Mouse (Mus musculus) ES-Bruce4 (cell line): Measurements from ENCODE around the gene Ugt1a2. TPM values are rescaled to one million over a fixed set of nuclear protein-coding genes. Genes with fewer than 3 reads are reported as not detected.

Source experiments
- H3K27ac ChIP-seq: 2 replicates; pipeline ENCODE4 v1.5.1; 2012; ENCODE audit warnings: low read length, inconsistent platforms; ENCODE audit not compliant: insufficient read depth
- H3K27me3 ChIP-seq: 2 replicates; pipeline ENCODE4 v1.6.1; 2012; ENCODE audit warnings: mild to moderate bottlenecking, low read length, inconsistent platforms; ENCODE audit not compliant: control insufficient read depth, poor library complexity, insufficient read depth, severe bottlenecking
- H3K36me3 ChIP-seq: 2 replicates; pipeline ENCODE4 v1.6.1; 2012; ENCODE audit warnings: inconsistent platforms, mild to moderate bottlenecking, low read length, moderate library complexity; ENCODE audit not compliant: control insufficient read depth, poor library complexity, insufficient read depth, severe bottlenecking
- H3K4me1 ChIP-seq: one replicate; pipeline ENCODE4 v1.8.1; 2011; ENCODE audit warnings: low read length; ENCODE audit not compliant: control insufficient read depth, insufficient read depth
- H3K4me3 ChIP-seq: 2 replicates; pipeline ENCODE4 v1.5.1; 2011; ENCODE audit warnings: low read depth, mild to moderate bottlenecking, low read length
- H3K9ac ChIP-seq: 2 replicates; pipeline ENCODE4 v1.6.1; 2012; ENCODE audit warnings: low read depth, mild to moderate bottlenecking, inconsistent platforms; ENCODE audit not compliant: poor library complexity, severe bottlenecking
- H3K9me3 ChIP-seq: replicated peaks from 2 replicates; pipeline ENCODE4 v1.6.1; 2012; ENCODE audit warnings: mild to moderate bottlenecking, low read length, inconsistent platforms; ENCODE audit not compliant: control insufficient read depth, poor library complexity, insufficient read depth, severe bottlenecking
- CTCF ChIP-seq: IDR thresholded peaks from one replicate; pipeline ENCODE4 v1.8.1; 2011; ENCODE audit warnings: low read depth, low read length
- EP300 ChIP-seq: IDR thresholded peaks from 2 replicates; pipeline ENCODE4 v1.6.1; 2011; ENCODE audit warnings: low read depth, low read length; ENCODE audit not compliant: insufficient read depth
- POLR2A ChIP-seq: IDR thresholded peaks from one replicate; pipeline ENCODE4 v1.8.1; 2011; ENCODE audit warnings: low read length; ENCODE audit not compliant: insufficient read depth
- polyA plus RNA-seq: library from polyadenylated mRNA; stranded (reverse); fragments of >200 nt; gene quantifications from 2 replicates; pipeline ENCODE4 v1.2.4, GENCODE M21; 2011; ENCODE audit warnings: low read depth; ENCODE audit not compliant: missing spikeins, insufficient read depth, insufficient read length

Gene Ugt1a2
- polyA plus RNA-seq, 1 experiment: not detected

- no peaks in the 10 kb centered on the region for H3K4me1 ChIP-seq
- H3K27ac ChIP-seq: no peak overlapping the region
- TF ChIP-seq POLR2A (no peak), EP300 (no peak), CTCF (no peak)
- H3K4me3 ChIP-seq: no peak overlapping the region
- H3K9ac ChIP-seq: no peak overlapping the region
- H3K27me3 ChIP-seq: no peaks in the 10 kb centered on the region
- H3K36me3 ChIP-seq: no peaks in the 10 kb centered on the region
- H3K9me3 ChIP-seq: no peaks in the 10 kb centered on the region; the same call in 1 of the 2 replicates
These were observed 25.3 kb downstream of the Ugt1a2 start for GRCm38 (mm10) chr1:88225741-88226140.

- Histone ChIP-seq H3K4me1 (no peaks in the 10 kb centered on the region), H3K27ac (no peak within 1 kb of the TSS), H3K4me3 (no peak within 1 kb of the TSS), H3K9me3 (no peaks in the 10 kb centered on the region; the same call in 1 of the 2 replicates), H3K27me3 (no peaks in the 10 kb centered on the region), H3K36me3 (no peaks in the 10 kb centered on the region), H3K9ac (no peak within 1 kb of the TSS)
- TF ChIP-seq CTCF: no peak
- TF ChIP-seq POLR2A: no peak
- no peak for TF ChIP-seq EP300
These were observed 26.4 kb downstream of the Ugt1a2 start, which contains the start of gene Mroh2a for GRCm38 (mm10) chr1:88226670-88227379. TSS of gene Mroh2a (plus strand) at chr1:88226986.

GRCm38 (mm10) chr1:88227482-88227881 is 27.1 kb downstream of the Ugt1a2 start:
- TF ChIP-seq CTCF (no peak), EP300 (no peak), POLR2A (no peak)
- Histone ChIP-seq H3K36me3 (no peaks in the 10 kb centered on the region), H3K4me3 (no peak overlapping the region), H3K9me3 (no peaks in the 10 kb centered on the region), H3K9ac (no peak overlapping the region), H3K27me3 (no peaks in the 10 kb centered on the region), H3K27ac (no peak overlapping the region), H3K4me1 (no peaks in the 10 kb centered on the region)

DNA sequence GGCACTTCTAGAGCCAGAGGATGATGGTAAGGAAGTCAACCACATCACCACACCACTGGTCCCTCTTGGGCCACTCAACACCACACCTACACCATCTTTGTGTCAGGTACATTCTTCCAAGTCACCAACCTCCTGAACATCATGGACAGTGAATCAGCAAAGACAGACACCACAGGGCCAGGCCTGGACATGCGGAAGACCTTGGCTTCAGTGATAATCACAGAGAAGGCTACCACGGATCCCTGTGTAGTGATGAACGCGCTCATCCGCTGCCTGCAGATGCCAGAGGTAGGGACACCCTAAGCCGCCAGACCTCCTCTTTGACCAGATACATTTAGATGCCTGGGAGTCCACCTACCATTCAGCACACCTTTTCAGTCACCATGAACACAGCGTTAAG is 27.7 kb downstream of the Ugt1a2 start:
- no peaks in the 10 kb centered on the region for H3K9me3 ChIP-seq

DNA sequence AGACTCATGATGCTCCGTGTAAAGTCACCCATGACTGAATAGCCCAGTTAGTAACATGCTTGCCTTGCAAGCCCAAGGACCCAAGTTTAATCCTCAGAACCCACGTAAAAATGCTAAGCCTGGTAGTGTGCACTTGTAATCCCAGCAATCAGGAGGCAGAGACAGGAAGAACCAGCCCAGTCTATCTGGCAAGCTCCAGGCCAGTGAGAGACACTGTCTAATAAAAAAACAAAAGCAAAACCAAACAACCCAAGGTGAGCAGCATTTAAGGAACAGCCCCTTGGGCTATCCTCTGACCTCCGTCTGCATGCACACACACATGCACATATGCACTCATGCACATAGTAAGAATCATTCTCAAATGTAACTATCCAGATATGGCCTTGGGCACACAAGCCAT is 29.2 kb downstream of the Ugt1a2 start:
- H3K4me3 ChIP-seq: no peak overlapping the region
- no peaks in the 10 kb centered on the region for H3K4me1 ChIP-seq
- H3K27ac ChIP-seq: no peak overlapping the region
- TF ChIP-seq POLR2A: no peak
- TF ChIP-seq EP300: no peak
- no peak for TF ChIP-seq CTCF
- H3K36me3 ChIP-seq: no peaks in the 10 kb centered on the region
- H3K9ac ChIP-seq: no peak overlapping the region
- no peaks in the 10 kb centered on the region for H3K27me3 ChIP-seq
- H3K9me3 ChIP-seq: no peaks in the 10 kb centered on the region

More for the DNA sequence above, 27.7 kb downstream of the Ugt1a2 start:
- no peak overlapping the region for H3K9ac ChIP-seq
- no peak overlapping the region for H3K4me3 ChIP-seq
- TF ChIP-seq CTCF: no peak
- no peak for TF ChIP-seq POLR2A
- TF ChIP-seq EP300: no peak
- no peaks in the 10 kb centered on the region for H3K36me3 ChIP-seq
- no peaks in the 10 kb centered on the region for H3K27me3 ChIP-seq
- H3K27ac ChIP-seq: no peak overlapping the region
- no peaks in the 10 kb centered on the region for H3K4me1 ChIP-seq

GRCm38 (mm10) chr1:88229986-88230385 is 29.6 kb downstream of the Ugt1a2 start:
- Histone ChIP-seq H3K9me3 (no peaks in the 10 kb centered on the region), H3K9ac (no peak overlapping the region), H3K36me3 (no peaks in the 10 kb centered on the region), H3K27ac (no peak overlapping the region), H3K4me1 (no peaks in the 10 kb centered on the region), H3K27me3 (no peaks in the 10 kb centered on the region), H3K4me3 (no peak overlapping the region)
- TF ChIP-seq CTCF (no peak), EP300 (no peak), POLR2A (no peak)
